Mouse (Mus musculus) retina, postnatal 7 days (tissue): ENCODE results near the gene Slco1a5.
"Not testable (repeated sequence)": the region's sequence is repeated elsewhere in the genome, so short reads cannot be mapped to it uniquely, and the experiment has no call there.

ENCODE experiments used
- DNase-seq: peaks from one replicate; pipeline ENCODE4 v3.0.0-alpha.2; 2012; ENCODE audit warnings: low read depth, low spot score

The Slco1a5 gene

GRCm38 (mm10) chr6:142289413-142290118 lies 33.2 kb downstream of the Slco1a5 start:
- DNase-seq, result no peak

GRCm38 (mm10) chr6:142275721-142276442 lies 46.9 kb downstream of the Slco1a5 start:
- DNase-seq, result no peak

- DNase-seq, result not testable (repeated sequence)
Measured at GRCm38 (mm10) chr6:142250738-142251307, 72.0 kb downstream of the Slco1a5 start.

GRCm38 (mm10) chr6:142245065-142245464 lies 77.7 kb downstream of the Slco1a5 start:
- no peak for DNase-seq

- DNase-seq, result no peak
Measured at GRCm38 (mm10) chr6:142239468-142239867, 83.3 kb downstream of the Slco1a5 start.

- no peak for DNase-seq
Measured at GRCm38 (mm10) chr6:142220138-142220537, 102.6 kb downstream of the Slco1a5 start.

- DNase-seq, result no peak
Measured at GRCm38 (mm10) chr6:142211821-142212220, 111.0 kb downstream of the Slco1a5 start.

- DNase-seq, result no peak
Measured at GRCm38 (mm10) chr6:142209749-142210148, 113.0 kb downstream of the Slco1a5 start.

GRCm38 (mm10) chr6:142208421-142208820 lies 114.4 kb downstream of the Slco1a5 start, which contains the start of gene Slco1a6:
Gene Slco1a6, minus strand, starts transcription at chr6:142208521.
- no peak for DNase-seq

GRCm38 (mm10) chr6:142200524-142200923 lies 122.3 kb downstream of the Slco1a5 start:
- no peak for DNase-seq

GRCm38 (mm10) chr6:142194245-142194644 lies 128.5 kb downstream of the Slco1a5 start:
- DNase-seq, result no peak

GRCm38 (mm10) chr6:142191962-142192361 lies 130.8 kb downstream of the Slco1a5 start:
- no peak for DNase-seq

GRCm38 (mm10) chr6:142187426-142187825 lies 135.4 kb downstream of the Slco1a5 start:
- no peak for DNase-seq

GRCm38 (mm10) chr6:142185868-142186415 lies 136.8 kb downstream of the Slco1a5 start:
- DNase-seq, result no peak
